Mouse (Mus musculus) ES-Bruce4 (cell line): ENCODE measurements around the gene Galnt16. TPM values are rescaled to one million over a fixed set of nuclear protein-coding genes. Genes with fewer than 3 reads are reported as not detected.

Experiments
- H3K27ac ChIP-seq: 2 replicates; pipeline ENCODE4 v1.5.1; 2012; ENCODE audit warnings: low read length, inconsistent platforms; ENCODE audit not compliant: insufficient read depth
- H3K27me3 ChIP-seq: 2 replicates; pipeline ENCODE4 v1.6.1; 2012; ENCODE audit warnings: mild to moderate bottlenecking, low read length, inconsistent platforms; ENCODE audit not compliant: control insufficient read depth, poor library complexity, insufficient read depth, severe bottlenecking
- H3K36me3 ChIP-seq: 2 replicates; pipeline ENCODE4 v1.6.1; 2012; ENCODE audit warnings: inconsistent platforms, mild to moderate bottlenecking, low read length, moderate library complexity; ENCODE audit not compliant: control insufficient read depth, poor library complexity, insufficient read depth, severe bottlenecking
- H3K4me1 ChIP-seq: one replicate; pipeline ENCODE4 v1.8.1; 2011; ENCODE audit warnings: low read length; ENCODE audit not compliant: control insufficient read depth, insufficient read depth
- H3K4me3 ChIP-seq: 2 replicates; pipeline ENCODE4 v1.5.1; 2011; ENCODE audit warnings: low read depth, mild to moderate bottlenecking, low read length
- H3K9ac ChIP-seq: 2 replicates; pipeline ENCODE4 v1.6.1; 2012; ENCODE audit warnings: low read depth, mild to moderate bottlenecking, inconsistent platforms; ENCODE audit not compliant: poor library complexity, severe bottlenecking
- H3K9me3 ChIP-seq: replicated peaks from 2 replicates; pipeline ENCODE4 v1.6.1; 2012; ENCODE audit warnings: mild to moderate bottlenecking, low read length, inconsistent platforms; ENCODE audit not compliant: control insufficient read depth, poor library complexity, insufficient read depth, severe bottlenecking
- CTCF ChIP-seq: IDR thresholded peaks from one replicate; pipeline ENCODE4 v1.8.1; 2011; ENCODE audit warnings: low read depth, low read length
- EP300 ChIP-seq: IDR thresholded peaks from 2 replicates; pipeline ENCODE4 v1.6.1; 2011; ENCODE audit warnings: low read depth, low read length; ENCODE audit not compliant: insufficient read depth
- POLR2A ChIP-seq: IDR thresholded peaks from one replicate; pipeline ENCODE4 v1.8.1; 2011; ENCODE audit warnings: low read length; ENCODE audit not compliant: insufficient read depth
- polyA plus RNA-seq: library from polyadenylated mRNA; stranded (reverse); fragments of >200 nt; gene quantifications from 2 replicates; pipeline ENCODE4 v1.2.4, GENCODE M21; 2011; ENCODE audit warnings: low read depth; ENCODE audit not compliant: missing spikeins, insufficient read depth, insufficient read length

The Galnt16 gene
- polyA plus RNA-seq, 1 experiment, result 0.58 TPM

GRCm38 (mm10) chr12:80533876-80534275 is 15.8 kb downstream of the Galnt16 start:
- Histone ChIP-seq H3K9me3 (no peaks in the 10 kb centered on the region), H3K27me3 (no peaks in the 10 kb centered on the region)
- TF ChIP-seq POLR2A (no peak), CTCF (no peak), EP300 (no peak)

DNA sequence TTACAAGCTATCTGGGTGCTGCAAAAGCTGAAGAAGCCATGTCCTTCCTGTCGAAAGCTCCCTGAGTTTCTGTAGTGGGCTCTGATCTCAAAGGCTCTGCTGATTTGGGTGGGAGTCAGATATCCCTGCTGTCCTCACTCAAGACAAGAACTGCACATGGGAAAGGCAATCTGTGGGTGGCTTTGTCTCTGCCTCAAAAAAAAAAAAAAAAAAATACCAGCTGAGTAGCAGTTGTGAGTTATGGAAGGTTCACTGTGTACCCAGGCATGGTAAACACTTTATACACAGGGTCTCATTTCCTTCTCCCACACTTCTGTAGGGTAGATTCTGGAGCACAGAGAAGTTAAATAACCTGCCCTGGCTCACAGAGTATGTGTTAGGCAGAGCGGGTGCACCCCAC is 19.2 kb downstream of the Galnt16 start:
- Histone ChIP-seq H3K9ac (no peak overlapping the region), H3K4me3 (no peak overlapping the region), H3K9me3 (no peaks in the 10 kb centered on the region), H3K4me1 (no peaks in the 10 kb centered on the region), H3K27me3 (no peaks in the 10 kb centered on the region), H3K27ac (no peak overlapping the region), H3K36me3 (no peaks in the 10 kb centered on the region)
- TF ChIP-seq EP300 (no peak), CTCF (no peak), POLR2A (no peak)

More at GRCm38 (mm10) chr12:80533876-80534275, 15.8 kb downstream of the Galnt16 start:
- Histone ChIP-seq H3K4me1 (no peaks in the 10 kb centered on the region), H3K27ac (no peak overlapping the region), H3K36me3 (no peaks in the 10 kb centered on the region), H3K4me3 (no peak overlapping the region), H3K9ac (no peak overlapping the region)

- no peak overlapping the region for H3K27ac ChIP-seq
- H3K27me3 ChIP-seq, result no peaks in the 10 kb centered on the region
- no peaks in the 10 kb centered on the region for H3K9me3 ChIP-seq
- TF ChIP-seq POLR2A, result no peak
- TF ChIP-seq CTCF, result no peak
- TF ChIP-seq EP300, result no peak
- H3K9ac ChIP-seq, result no peak overlapping the region
- H3K4me1 ChIP-seq, result no peaks in the 10 kb centered on the region
- H3K36me3 ChIP-seq, result no peaks in the 10 kb centered on the region
- no peak overlapping the region for H3K4me3 ChIP-seq
Measured at GRCm38 (mm10) chr12:80538311-80538710, 20.2 kb downstream of the Galnt16 start.

- Histone ChIP-seq H3K4me3 (no peak overlapping the region), H3K27ac (no peak overlapping the region), H3K4me1 (no peaks in the 10 kb centered on the region), H3K27me3 (no peaks in the 10 kb centered on the region), H3K9me3 (no peaks in the 10 kb centered on the region), H3K9ac (no peak overlapping the region), H3K36me3 (no peaks in the 10 kb centered on the region)
- TF ChIP-seq CTCF (no peak), EP300 (no peak), POLR2A (no peak)
Measured at GRCm38 (mm10) chr12:80545310-80545709, 27.2 kb downstream of the Galnt16 start.

- Histone ChIP-seq H3K4me3 (no peak overlapping the region), H3K9ac (no peak overlapping the region), H3K9me3 (no peaks in the 10 kb centered on the region; the same call in 1 of the 2 replicates), H3K27ac (no peak overlapping the region), H3K27me3 (no peaks in the 10 kb centered on the region), H3K36me3 (no peaks in the 10 kb centered on the region), H3K4me1 (peaks cover 3% of the 10 kb centered on the region)
- TF ChIP-seq POLR2A (no peak), EP300 (no peak), CTCF (no peak)
Measured at GRCm38 (mm10) chr12:80549646-80550045, 31.6 kb downstream of the Galnt16 start.

- H3K4me3 ChIP-seq, result no peak overlapping the region
- TF ChIP-seq CTCF, result no peak
- no peak for TF ChIP-seq POLR2A
- no peak for TF ChIP-seq EP300
- peaks cover 3% of the 10 kb centered on the region for H3K4me1 ChIP-seq
- H3K36me3 ChIP-seq, result no peaks in the 10 kb centered on the region
- no peaks in the 10 kb centered on the region; the same call in 1 of the 2 replicates for H3K9me3 ChIP-seq
- no peaks in the 10 kb centered on the region for H3K27me3 ChIP-seq
- H3K27ac ChIP-seq, result no peak overlapping the region
- no peak overlapping the region for H3K9ac ChIP-seq
Measured at GRCm38 (mm10) chr12:80553157-80553556, 35.1 kb downstream of the Galnt16 start.
